Mouse (Mus musculus): ENCODE results near the gene Galnt10.

DNA sequence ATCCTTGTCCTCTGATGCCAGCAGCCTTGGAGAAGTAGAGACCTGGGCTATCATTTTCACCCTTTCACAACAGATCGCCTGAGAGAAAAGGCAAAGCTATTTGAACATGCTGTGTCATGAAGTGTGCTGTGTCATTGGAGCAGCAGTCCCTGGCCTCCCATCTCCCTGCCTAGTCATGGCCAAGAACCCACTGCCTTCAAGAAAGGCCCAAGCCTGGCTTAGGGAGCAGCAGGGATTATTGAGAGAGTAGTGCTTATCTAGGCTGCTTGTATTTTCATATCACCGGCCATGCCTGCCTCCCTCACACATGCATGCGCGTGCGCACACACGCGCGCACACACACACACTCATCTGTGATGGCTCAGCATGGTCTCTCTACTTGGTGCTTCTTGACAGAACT is 167.0 kb downstream of the Galnt10 start:
- no peak for TF ChIP-seq CHD2 (IDR thresholded peaks at IDR 0.05; ENCODE audit: low read depth, low read length)
- TF ChIP-seq HCFC1 (IDR thresholded peaks at IDR 0.05; ENCODE audit: borderline replicate concordance, insufficient read depth, low read length) = no peak
- no peak for TF ChIP-seq ZNF384 (IDR thresholded peaks at IDR 0.05; ENCODE audit: low read depth, low read length)
- no peak for TF ChIP-seq ZC3H11A (IDR thresholded peaks at IDR 0.05; ENCODE audit: borderline replicate concordance, low read depth, low read length)

All from ES-E14 (cell line).